Mouse (Mus musculus) stomach, postnatal 0 days (tissue): ENCODE results near the gene Sycp3. TPM values are rescaled to one million over a fixed set of nuclear protein-coding genes. Genes with fewer than 3 reads are reported as not detected.

ENCODE experiments used
- ATAC-seq: fragments of 200-750 bp; cut with Nextera tagmentation; 2 replicates; pipeline ENCODE4 v1.8.0; 2017; ENCODE audit not compliant: low FRiP score, low TSS enrichment
- DNase-seq: peaks from one replicate; pipeline ENCODE4 v3.0.0-alpha.2; 2016; ENCODE audit warnings: low spot score
- H3K27ac ChIP-seq: fragments of 300-500 bp; sonication (generic); replicated peaks from 2 replicates; pipeline ENCODE4 v1.5.1; 2014; ENCODE audit warnings: mild to moderate bottlenecking, control low read depth
- H3K27me3 ChIP-seq: fragments of 300-500 bp; sonication (generic); 2 replicates; pipeline ENCODE4 v1.6.1; 2014; ENCODE audit warnings: low read length; ENCODE audit not compliant: control insufficient read depth, insufficient read depth
- H3K36me3 ChIP-seq: fragments of 300-500 bp; sonication (generic); 2 replicates; pipeline ENCODE4 v1.6.1; 2014; ENCODE audit warnings: low read length, mixed read lengths; ENCODE audit not compliant: control insufficient read depth, insufficient read depth
- H3K4me1 ChIP-seq: fragments of 300-500 bp; sonication (generic); replicated peaks from 2 replicates; pipeline ENCODE4 v1.6.1; 2014; ENCODE audit warnings: antibody characterized with exemption; ENCODE audit not compliant: control insufficient read depth, insufficient read depth
- H3K4me2 ChIP-seq: fragments of 300-500 bp; sonication (generic); replicated peaks from 2 replicates; pipeline ENCODE4 v1.6.1; 2014; ENCODE audit warnings: low read depth, mild to moderate bottlenecking, control low read depth, moderate library complexity
- H3K4me3 ChIP-seq: fragments of 300-500 bp; sonication (generic); 2 replicates; pipeline ENCODE4 v1.5.1; 2014; ENCODE audit warnings: low read depth, low read length, control low read depth
- H3K9ac ChIP-seq: fragments of 300-500 bp; sonication (generic); 2 replicates; pipeline ENCODE4 v1.6.1; 2014; ENCODE audit warnings: mild to moderate bottlenecking, low read length, control low read depth, mixed read lengths
- H3K9me3 ChIP-seq: fragments of 300-500 bp; sonication (generic); 2 replicates; pipeline ENCODE4 v1.6.1; 2016; ENCODE audit warnings: low read length; ENCODE audit not compliant: control insufficient read depth
- CTCF ChIP-seq: IDR thresholded peaks from 2 replicates; pipeline ENCODE4 v1.5.1; 2016; ENCODE audit warnings: antibody characterized with exemption, low read depth, mild to moderate bottlenecking, moderate library complexity
- EP300 ChIP-seq: optimal IDR thresholded peaks from 2 replicates; pipeline ENCODE3; 2016; ENCODE audit warnings: antibody characterized with exemption
- WGBS: fragments of 180-500 bp; shearing (Covaris S2); extraction: QIAGEN DNeasy Blood & Tissue Kit; methylation state at CpG from one replicate; pipeline ENCODE4 v1.1.7; 2014; 5-methylcytosine and 5-hydroxymethylcytosine counted together
- polyA plus RNA-seq: library from polyadenylated mRNA; unstranded; fragments of >200 nt; fragmentation: Nextera tagmentation; extraction: Ambion mirVana; gene quantifications from 2 replicates; pipeline ENCODE4 v1.2.1, GENCODE M21; 2015

Gene Sycp3
- polyA plus RNA-seq, 1 experiment from 2014 or later = 0.15 TPM

GRCm38 (mm10) chr10:88494959-88495587, 35.7 kb downstream of the Sycp3 start:
- Histone ChIP-seq H3K36me3 (no peaks in the 10 kb centered on the region), H3K9me3 (no peaks in the 10 kb centered on the region), H3K4me2 (no peak overlapping the region), H3K27ac (no peak overlapping the region), H3K4me1 (no peaks in the 10 kb centered on the region), H3K27me3 (no peaks in the 10 kb centered on the region), H3K9ac (no peak overlapping the region), H3K4me3 (no peak overlapping the region)
- no peak for DNase-seq
- 67% methylated on average over 4 of the region's 4 CpGs for WGBS
- TF ChIP-seq EP300 (no peak), CTCF (no peak)
- no peak for ATAC-seq

- Histone ChIP-seq H3K9me3 (no peaks in the 10 kb centered on the region), H3K4me3 (no peak overlapping the region), H3K27ac (no peak overlapping the region), H3K4me1 (0 out of 2 replicates have a peak, but pooled peaks cover 2% of the 10 kb centered on the region), H3K27me3 (no peaks in the 10 kb centered on the region), H3K9ac (no peak overlapping the region), H3K4me2 (no peak overlapping the region), H3K36me3 (no peaks in the 10 kb centered on the region)
- WGBS = 68% methylated on average over 11 of the region's 11 CpGs
- DNase-seq (no peak), ATAC-seq (no peak)
- TF ChIP-seq CTCF = no peak
- TF ChIP-seq EP300 = no peak
These were observed 37.6 kb downstream of the Sycp3 start for GRCm38 (mm10) chr10:88496864-88497564.

GRCm38 (mm10) chr10:88499993-88500392, 40.6 kb downstream of the Sycp3 start:
- Histone ChIP-seq H3K4me3 (no peak overlapping the region), H3K9ac (no peak overlapping the region)
- 62% methylated on average over 5 of the region's 5 CpGs for WGBS

GRCm38 (mm10) chr10:88501370-88501769, 42.0 kb downstream of the Sycp3 start:
- Histone ChIP-seq H3K27ac (no peak overlapping the region), H3K9ac (no peak overlapping the region), H3K4me1 (0 out of 2 replicates have a peak, but pooled peaks cover 2% of the 10 kb centered on the region), H3K4me3 (no peak overlapping the region), H3K36me3 (no peaks in the 10 kb centered on the region), H3K4me2 (peak overlapping the region; percentile 3; the same call in 1 of the 2 replicates), H3K27me3 (no peaks in the 10 kb centered on the region), H3K9me3 (no peaks in the 10 kb centered on the region)
- TF ChIP-seq CTCF (no peak), EP300 (no peak)
- no peak for ATAC-seq
- DNase-seq = no peak
- 46% methylated on average over 10 of the region's 10 CpGs for WGBS

More at GRCm38 (mm10) chr10:88499993-88500392, 40.6 kb downstream of the Sycp3 start:
- Histone ChIP-seq H3K4me2 (no peak overlapping the region), H3K27me3 (no peaks in the 10 kb centered on the region), H3K27ac (no peak overlapping the region), H3K9me3 (no peaks in the 10 kb centered on the region), H3K4me1 (0 out of 2 replicates have a peak, but pooled peaks cover 2% of the 10 kb centered on the region), H3K36me3 (no peaks in the 10 kb centered on the region)
- no peak for ATAC-seq
- TF ChIP-seq EP300 (no peak), CTCF (no peak)
- DNase-seq = no peak

GRCm38 (mm10) chr10:88501886-88502765, 42.8 kb downstream of the Sycp3 start:
- 72% methylated on average over 13 of the region's 13 CpGs for WGBS
- Histone ChIP-seq H3K9ac (no peak overlapping the region), H3K4me2 (peak overlapping the region; percentile 3), H3K4me1 (0 out of 2 replicates have a peak, but pooled peaks cover 2% of the 10 kb centered on the region), H3K9me3 (no peaks in the 10 kb centered on the region), H3K27ac (no peak overlapping the region), H3K36me3 (no peaks in the 10 kb centered on the region), H3K4me3 (peak overlapping the region; percentile 1; the same call in 1 of the 2 replicates), H3K27me3 (no peaks in the 10 kb centered on the region)
- no peak for DNase-seq
- TF ChIP-seq CTCF (no peak), EP300 (no peak)
- no peak for ATAC-seq
